Mouse (Mus musculus): ENCODE results near the gene Atp6v0b.
A peak's percentile ranks its signal among the peaks of the same experiment; 100 is the strongest.

The Atp6v0b gene

DNA sequence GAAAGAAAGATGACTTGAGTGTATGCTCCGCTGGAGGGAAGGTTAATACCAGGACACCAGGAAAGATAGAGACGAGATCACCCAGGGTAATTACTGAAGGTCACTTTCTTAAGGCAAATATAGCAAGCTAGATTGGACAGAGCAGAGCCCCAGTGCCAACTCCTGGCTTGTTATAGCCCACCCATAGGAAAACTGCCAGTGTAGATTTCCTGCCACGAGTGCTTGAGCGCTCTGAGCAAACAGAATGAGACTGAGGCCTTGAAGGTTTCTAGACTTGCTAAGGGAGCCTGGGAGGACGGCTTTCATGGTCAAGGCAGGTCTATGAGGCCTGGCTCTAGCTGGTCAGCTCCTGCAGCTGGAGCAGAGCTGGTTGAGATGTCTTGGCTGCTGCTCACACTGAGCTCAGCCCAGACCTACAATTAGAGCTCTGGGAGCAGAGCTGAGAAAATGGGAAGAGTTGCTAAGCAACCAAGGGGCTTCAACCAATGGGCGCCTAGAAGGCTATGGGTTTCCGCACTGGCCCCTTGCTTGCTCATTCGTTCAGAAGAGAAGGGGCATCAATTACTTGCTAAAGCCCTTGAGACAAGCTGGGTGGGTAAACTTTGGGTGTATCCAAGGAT lies 21.8 kb upstream of the Atp6v0b start:
- DNase-seq (ENCODE audit: low read depth, low spot score), result no peak

DNA sequence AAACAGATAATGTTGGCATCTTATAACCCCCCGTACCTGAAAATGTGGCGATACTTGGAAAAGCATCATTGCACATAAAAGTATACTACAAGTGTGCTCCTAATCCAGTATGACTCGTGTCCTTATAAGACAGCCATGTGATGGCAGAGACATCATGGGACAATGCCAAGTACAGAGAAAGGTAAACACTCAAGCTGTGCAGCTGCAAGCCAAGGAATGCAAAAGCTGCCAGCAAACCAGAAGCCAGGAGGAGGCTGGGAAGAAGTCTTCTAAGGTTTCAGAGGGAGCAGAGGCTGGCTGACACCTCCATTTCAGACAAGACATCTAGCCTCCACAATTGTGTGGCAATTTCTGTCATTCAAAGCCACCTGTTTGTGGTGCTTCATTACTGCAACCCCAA lies 19.1 kb upstream of the Atp6v0b start:
- DNase-seq (ENCODE audit: low read depth, low spot score), result no peak

DNA sequence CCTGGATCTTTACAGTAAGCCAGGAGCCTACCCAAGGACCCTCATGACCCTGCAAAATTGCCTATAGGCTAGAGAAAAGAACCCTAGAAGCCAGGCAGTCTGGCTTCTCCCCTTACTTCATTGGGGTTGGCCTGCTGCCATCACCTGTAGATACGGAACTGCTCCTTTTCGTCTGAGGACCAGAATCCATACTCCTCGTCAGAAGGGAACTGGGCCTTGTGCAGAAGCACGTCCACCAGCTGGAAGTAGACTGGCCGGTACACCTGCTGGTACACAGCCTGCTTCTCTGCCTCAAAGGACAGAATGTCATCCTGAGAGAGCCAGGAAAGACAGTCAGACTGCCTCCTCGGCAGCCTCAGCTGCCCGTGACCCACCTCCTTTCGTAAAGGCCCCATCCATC lies 17.6 kb upstream of the Atp6v0b start:
- DNase-seq (ENCODE audit: low read depth, low spot score), result no peak

DNA sequence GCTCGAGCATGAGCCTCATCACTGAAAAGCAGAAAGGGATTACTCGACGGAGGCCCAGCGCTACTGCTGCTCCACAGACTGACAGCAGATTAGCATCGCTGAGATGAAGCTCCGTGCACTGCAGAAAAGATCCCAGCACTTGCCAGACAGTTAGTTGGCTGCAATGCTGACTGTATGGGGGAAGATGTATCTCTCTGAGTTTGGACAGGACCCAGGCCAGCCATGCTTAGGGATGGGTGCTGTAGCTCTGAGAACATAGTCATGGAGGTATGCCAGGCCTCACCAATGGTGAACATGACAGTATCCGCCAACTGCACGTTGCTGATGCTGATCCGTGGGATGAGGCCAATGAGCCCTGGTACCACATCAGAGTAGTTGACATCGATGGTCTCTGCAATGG lies 17.0 kb upstream of the Atp6v0b start:
- DNase-seq (ENCODE audit: low read depth, low spot score), result no peak

DNA sequence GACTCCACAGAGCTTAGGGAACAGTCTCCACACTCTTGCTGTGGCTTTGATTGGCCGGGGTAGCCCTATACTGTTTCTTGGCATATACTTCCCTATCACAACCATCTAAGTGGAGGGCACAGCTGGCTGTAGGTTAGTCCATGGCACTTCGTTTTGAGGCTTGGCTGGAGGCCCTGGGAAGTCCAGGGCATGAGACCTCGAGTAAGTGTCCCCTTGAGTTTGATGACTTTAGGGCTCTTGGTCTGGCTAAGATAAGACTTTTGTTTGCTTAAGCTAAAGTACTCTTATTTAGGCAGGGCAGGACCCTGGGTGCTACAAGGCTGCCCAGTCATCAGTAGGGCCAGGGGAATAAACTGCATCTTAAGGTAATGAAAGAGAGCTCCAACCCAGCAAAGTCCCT lies 11.0 kb upstream of the Atp6v0b start:
- DNase-seq (ENCODE audit: low read depth, low spot score), result no peak

DNA sequence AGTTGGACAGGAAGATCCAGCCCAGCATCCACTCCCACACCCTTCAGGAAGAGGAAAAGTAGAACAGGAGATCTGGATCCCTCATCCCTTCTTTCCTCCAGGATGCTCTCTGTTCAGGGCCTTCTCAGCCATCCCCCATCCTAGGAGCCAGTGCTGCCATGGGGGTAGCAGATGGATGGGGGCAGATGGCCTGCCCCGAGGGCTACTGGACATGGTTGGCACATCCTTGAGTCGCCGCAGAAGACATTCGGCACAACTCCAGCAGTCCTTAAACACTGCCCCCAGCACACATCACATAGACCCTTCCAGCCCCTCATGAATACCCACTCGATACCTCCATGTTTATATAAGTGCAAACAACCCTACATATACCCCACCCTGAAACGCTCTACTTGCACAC lies 8.9 kb upstream of the Atp6v0b start:
- no peak for DNase-seq (ENCODE audit: low read depth, low spot score)

DNA sequence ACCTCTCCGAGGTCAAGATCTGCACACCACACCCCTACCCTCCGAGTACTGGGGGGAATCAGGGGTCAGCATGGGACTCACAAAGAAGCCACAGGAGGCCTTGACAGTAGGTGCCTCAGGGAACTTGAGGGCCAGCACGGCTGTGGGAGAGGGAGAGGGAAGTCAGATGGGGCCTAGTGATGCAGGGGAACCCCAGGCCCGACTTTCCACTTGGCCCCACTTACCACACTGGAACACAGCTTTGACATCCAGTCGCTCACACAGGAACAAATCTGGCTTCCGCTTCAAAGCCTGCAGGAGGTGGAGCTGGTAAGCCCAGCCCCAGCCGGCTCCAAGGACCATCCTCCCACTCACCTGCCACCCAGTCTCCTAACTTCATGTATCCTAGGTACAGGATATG lies 8.2 kb upstream of the Atp6v0b start:
- no peak for DNase-seq (ENCODE audit: low read depth, low spot score)

DNA sequence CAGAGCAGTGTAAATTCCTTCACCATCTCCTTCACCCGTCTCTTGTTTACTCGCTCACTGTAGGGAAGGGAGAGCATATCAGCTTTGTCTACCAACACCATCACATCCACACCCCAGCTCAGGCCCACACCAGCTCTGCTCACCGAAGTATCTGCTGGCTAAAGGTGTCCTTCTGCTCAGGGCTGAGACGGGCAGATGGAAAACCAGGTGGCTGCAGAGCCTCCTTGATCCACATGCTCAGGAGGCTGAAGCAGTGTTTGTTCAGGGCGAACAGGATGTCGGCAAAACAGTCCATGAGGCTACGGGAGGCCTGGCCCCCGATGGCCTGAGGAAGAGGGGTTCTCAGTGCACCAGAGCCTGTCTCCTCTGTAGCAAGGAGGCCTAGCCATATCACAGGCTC lies 7.5 kb upstream of the Atp6v0b start:
- no peak for DNase-seq (ENCODE audit: low read depth, low spot score)

DNA sequence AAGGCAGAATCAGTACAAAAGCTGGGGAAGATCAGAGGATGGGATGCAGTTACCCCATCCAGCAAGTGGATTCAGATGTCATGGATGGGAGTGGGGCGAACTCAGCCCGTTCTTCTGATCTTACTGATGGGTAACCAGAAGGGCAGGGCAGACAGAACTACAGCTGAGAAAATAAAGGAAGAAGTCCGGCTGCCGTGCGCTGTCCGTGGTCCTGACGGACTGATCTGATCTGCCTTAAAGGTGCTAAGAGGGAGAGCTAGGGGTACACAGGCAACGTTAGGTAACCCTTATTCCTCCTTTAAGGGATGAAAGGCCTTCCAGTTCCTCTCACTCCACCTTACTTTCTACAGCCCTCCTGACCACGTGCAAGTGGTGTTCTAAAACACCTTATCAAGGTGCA lies 6.2 kb upstream of the Atp6v0b start:
- DNase-seq (ENCODE audit: low read depth, low spot score), result no peak

DNA sequence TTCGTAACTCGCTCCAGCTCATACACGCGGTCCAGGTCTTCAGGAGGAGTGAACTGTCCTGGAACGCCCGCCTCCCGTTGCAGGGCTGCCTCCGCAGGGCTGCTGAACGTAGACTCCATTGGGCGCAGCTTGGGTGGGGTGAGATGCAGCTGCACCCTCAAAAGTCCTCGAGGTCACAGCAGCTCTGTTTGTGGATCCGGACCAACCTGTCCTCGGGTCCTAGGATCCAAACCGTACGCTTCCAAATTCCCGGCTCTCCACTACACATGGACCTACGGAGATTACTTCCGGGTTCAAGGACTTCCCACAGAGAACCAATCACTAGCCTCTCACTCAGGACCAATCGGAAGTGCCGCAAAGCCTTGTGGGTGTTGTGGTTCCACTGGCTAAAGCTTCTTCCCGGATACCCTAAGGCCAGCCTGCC lies 4.6 kb upstream of the Atp6v0b start, which contains the start of gene Dph2:
TSS of gene Dph2 (minus strand) at position 295 of the 424 bp plus-strand sequence.
- DNase-seq (ENCODE audit: low read depth, low spot score), result peak; percentile 82

DNA sequence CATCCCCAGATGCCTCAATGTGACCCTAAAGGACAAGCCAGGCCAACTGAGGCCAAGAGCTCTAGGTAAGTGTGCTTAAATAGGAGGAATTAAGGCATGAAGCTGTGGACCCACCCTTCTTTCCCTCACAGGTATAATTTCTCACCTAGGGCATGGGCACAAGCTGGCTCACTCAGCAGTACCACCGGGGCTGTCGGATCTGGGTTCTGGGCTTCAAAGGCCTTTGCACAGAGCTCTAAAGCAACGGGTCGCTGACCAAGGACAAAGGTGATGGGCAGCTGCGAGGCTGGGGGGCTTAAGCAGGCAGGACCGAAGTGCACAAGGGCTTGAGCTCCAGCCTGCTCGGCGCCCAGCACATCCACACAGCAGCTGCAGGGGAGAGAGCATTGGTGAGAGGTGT lies 3.6 kb upstream of the Atp6v0b start:
- DNase-seq (ENCODE audit: low read depth, low spot score), result no peak

DNA sequence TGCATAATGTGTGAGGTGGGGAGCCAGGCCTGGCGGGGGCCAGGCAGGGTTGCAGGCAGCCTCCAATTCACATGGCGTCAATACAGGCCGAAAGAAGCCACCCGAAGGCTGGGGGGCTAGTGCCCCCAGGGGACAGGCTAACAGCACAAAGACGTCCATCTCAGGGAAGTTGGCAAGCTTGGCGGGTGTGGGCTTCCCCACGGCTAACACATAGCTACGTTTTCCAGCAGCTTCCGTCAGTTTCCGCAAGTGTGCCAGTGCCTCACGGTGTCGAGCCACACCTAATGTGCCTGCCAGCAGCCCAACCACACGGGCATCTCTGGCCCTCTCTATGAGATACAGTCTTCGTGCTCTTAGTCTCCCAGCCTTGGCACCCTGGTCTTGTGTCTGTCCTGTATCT lies 2.9 kb upstream of the Atp6v0b start:
- DNase-seq (ENCODE audit: low read depth, low spot score), result no peak

DNA sequence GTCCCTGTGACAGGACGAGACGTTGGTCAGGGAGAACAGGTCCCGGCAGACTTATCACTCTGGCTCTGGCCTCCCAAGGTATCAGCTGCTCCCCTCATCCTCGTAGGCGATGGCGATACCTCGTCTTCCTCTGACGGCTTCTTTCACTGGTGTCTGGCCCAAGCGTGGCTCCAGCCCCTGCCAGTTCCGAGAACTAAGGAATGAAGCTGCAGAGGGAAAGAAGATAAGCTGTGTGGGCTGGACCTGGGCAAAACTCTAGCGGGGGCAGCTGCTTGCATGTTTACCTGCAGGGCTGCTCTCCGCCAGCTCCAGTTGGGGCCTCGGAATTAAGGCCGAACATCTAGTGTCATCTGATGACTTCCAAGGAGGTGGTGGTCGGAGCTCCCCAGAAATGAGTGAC lies 2.3 kb upstream of the Atp6v0b start:
- DNase-seq (ENCODE audit: low read depth, low spot score), result no peak

DNA sequence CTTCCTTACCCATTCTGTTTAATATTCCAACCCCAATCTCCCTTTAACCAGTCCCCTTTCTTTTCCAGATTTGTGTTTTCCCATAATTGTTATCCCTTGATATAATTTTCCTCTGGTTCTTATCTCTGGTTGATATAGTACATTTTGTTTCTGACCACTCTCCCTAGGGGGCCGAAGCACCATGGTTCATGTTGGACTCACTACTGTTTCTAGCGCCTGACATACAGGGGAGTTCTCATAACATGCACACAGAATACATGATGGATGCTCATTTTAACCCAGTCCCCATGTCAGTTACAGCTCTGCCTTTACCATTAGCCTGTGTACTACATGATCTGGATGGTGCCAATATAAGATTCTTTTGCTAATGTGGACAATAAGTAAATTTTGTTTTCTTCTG lies 787 bp upstream of the Atp6v0b start:
- no peak for DNase-seq (ENCODE audit: low read depth, low spot score)

DNA sequence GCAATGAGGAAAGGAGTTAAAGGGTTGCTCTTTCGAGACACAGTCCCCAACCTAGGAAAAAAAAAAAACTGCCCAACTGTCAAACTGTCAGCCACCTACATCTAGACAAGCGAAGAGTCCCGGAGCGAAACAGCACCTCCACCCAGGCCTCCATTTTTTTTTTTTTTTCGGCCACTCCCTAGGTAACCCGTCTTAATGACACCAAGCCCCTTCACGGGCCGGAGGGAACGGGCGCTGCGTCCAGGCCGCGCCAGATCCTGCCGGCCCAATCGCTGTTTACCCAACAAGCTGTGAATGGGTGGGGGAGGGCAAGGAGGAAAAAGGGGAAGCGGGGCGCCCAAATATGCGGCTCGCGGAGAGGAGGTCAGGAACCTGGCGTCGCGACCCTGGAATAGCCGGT lies 489 bp downstream of the Atp6v0b start:
- DNase-seq (ENCODE audit: low read depth, low spot score), result no peak

DNA sequence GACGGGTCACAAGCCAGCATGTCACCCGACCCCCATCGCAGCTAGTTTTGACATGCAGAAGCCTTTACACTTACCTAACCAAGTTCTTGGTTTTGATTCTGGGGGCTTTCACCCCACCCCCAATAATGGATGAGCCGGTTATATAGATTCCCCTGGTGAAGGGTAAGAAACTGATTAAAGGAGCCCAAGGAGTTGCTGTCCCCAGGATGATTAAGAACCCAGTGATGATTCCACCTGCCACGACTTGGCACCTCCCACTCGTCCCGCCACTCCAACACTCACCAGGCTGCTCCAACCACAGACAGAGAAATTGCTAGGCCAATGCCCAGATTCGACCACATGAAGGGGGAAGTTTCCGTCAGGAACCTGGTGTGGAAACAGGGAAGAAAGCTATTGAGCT lies 1.1 kb downstream of the Atp6v0b start:
- no peak for DNase-seq (ENCODE audit: low read depth, low spot score)

DNA sequence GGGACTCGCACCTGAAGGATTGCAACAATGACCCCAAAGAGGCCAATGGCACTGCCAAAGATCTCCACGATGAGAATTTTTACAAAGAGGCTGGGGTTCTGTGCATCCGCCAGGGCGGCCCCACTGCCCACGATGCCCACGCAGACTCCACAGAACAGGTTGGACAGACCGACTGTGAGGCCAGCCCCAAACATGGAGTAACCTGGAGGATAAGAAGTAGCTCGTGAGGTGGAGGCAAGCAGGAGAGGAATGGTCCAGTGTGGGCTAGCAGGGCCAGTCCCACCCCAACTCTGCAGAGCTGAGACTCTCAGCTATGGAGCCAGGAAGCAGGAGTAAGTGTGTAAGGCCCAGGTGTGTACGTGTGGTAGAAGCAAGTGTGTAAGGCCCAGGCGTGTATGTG lies 2.0 kb downstream of the Atp6v0b start:
- DNase-seq (ENCODE audit: low read depth, low spot score), result no peak

DNA sequence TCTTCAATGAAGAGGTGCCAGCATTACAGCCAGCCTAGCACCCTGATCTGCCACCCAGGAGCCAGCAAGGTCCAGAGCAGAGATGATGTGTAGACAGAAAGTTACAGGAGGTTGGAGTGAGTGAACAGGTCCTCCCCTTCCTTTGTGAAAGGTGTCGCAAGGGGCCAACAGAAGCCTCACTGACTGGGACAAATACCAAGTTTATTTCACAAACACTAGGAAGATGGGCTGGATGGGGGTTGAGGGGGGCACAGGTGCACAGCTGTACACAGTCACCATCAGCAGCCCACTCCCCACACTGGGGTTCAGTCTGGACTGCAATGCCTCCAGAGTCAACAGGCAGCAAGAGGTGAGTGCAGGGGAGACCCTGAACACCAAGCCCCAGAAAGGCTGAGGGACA lies 3.0 kb downstream of the Atp6v0b start:
- DNase-seq (ENCODE audit: low read depth, low spot score), result no peak

DNA sequence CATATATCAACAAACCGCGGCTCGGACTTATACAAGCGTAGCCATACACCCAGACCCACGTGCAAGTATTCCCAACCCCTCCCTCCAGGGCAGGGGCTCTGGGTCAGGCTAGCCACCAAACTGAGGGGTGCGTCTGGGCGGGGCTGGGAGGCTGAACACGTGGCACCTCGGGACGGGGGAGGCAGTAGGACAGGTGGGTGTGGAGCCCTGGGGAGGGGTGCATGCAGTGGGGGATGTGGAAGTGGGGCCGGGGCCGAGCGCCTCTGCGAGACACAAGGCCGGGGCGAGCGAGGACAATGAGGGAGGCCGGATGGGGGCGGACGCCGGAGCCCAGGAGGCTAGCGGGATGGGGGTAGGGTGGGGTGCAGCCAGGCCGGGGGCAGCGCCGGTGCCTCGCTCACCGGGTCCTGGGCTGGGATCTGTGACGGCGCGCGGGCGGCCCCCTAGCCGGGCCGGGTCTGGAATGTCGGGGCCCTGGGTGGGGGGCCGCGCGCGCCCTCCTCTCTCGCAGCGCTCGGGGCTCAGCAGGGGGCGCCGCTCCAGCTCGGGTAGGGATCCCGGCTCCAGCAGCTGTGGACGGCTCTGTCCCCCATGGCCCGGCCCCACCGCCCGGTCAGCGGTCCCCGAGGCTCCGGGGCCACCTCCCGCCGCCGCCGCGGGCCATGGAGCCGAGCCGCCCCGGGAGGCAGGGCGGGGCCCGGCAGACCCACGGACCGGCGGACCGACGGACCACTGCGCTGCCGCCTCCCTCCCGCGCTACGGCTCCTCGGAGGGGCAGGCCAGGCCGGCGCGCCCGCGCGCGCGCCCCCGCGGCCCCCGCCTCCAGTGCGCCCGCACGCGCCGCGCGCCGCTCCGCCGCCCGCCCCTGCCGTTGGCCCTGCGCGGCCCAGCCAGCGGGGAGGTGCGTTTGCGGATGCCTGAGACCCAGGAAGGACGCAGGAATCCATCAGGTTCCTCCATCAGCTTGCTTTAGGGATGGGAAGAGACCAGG lies 4.1 kb downstream of the Atp6v0b start, which contains the start of gene B4galt2:
TSS of gene B4galt2 (minus strand) at position 787 of the 991 bp plus-strand sequence.
- no peak for DNase-seq (ENCODE audit: low read depth, low spot score)

DNA sequence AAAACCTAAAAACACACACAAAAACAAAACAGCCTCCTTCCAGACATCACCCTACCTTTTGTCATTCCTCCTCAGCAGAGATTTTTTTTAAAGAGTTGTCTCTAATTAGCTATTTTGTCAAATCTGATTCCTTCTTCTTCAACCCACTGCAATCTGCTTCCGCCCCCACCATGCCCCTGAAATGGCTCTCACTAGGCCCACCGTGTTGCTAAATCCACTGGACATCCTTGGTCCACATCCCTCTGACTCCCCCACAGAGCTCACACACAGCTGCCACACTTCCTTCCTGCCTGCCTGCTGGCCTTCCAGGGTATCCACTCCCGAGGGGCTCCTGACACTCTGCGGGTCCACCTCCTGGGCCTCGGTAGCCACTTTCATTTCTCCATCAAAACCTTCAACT lies 8.4 kb downstream of the Atp6v0b start:
- DNase-seq (ENCODE audit: low read depth, low spot score), result no peak

DNA sequence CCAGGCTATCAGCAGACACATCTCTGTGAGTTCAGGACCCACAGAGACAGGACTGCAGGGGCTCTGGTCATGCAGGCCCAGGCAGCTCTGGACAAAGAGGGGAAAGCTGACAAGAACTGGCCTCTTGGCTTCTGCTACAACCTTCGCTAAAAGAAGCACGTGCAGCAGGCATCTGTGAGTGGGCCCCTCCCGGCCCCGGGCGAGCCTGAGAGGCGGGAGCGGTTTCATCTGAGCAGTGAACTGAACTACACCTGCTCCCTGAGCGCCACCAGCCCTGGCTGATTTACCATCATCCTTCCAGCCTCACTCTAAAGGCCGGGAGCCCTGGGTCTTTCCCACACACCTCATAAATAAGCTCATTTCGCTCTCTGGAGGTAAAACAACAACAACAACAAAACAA lies 8.8 kb downstream of the Atp6v0b start:
- no peak for DNase-seq (ENCODE audit: low read depth, low spot score)

DNA sequence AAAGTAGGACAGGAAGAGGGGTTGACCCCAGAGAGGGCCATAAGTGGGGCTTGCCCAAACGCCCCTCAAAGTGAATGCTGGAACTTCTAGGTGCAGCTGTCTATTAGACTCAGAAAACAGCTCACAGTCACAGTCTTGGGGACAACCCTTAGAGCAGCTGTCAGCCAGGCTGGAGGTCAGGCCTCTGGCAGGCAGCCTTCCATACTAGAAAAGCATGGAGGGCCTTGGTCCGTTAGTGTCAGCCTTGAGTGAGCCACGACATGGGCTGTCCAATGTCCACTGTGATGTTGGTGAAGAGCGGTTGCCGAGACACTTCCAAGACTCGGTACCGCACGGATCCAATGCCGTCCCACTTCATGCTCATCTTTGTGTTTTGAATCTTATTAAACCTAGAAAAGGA lies 13.5 kb downstream of the Atp6v0b start:
- no peak for DNase-seq (ENCODE audit: low read depth, low spot score)

DNA sequence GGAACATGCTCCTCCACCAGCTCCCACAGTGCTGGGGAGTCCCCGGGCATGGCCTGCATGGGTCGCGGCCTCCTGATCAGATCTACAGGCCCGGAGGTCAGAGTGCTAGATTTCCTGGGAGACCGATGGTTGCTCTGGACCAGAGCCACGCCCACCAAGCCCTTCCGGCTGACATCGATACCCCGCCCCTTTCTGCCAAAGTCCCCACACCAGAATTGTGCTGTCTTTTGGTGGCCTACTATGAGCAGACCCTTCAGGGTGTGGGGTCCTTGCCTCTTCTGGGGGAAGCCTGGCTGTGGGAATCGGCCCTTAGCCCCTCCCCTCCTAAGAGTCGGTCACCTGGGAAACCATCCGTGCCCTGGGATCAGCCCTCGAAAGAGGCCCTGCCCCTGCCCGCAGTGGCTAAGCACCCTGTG lies 14.7 kb downstream of the Atp6v0b start, which contains the start of gene Ccdc24:
TSS of gene Ccdc24 (minus strand) at position 87 of the 416 bp plus-strand sequence.
- DNase-seq (ENCODE audit: low read depth, low spot score), result no peak

All from retina, postnatal 7 days (tissue).